Mouse (Mus musculus): Measurements from ENCODE around the gene Zfp710.
"Not testable (repeated sequence)": the region's sequence is repeated elsewhere in the genome, so short reads cannot be mapped to it uniquely, and the experiment has no call there.

Zfp710 gene

GRCm38 (mm10) chr7:80024521-80025390 is at the start of gene Zfp710:
Gene Zfp710, plus strand, starts transcription at chr7:80024814.
- DNase-seq (ENCODE audit: low spot score in 2 of 2) = peak; percentile 56 to 58

GRCm38 (mm10) chr7:79975316-79975715 is 49.3 kb upstream of the Zfp710 start:
- no peak for DNase-seq (ENCODE audit: low spot score in 2 of 2)

- DNase-seq (ENCODE audit: low spot score in 2 of 2) = no peak
Observed at GRCm38 (mm10) chr7:79986717-79987116, 37.9 kb upstream of the Zfp710 start.

GRCm38 (mm10) chr7:79987745-79988144 is 36.9 kb upstream of the Zfp710 start:
- no peak for DNase-seq (ENCODE audit: low spot score in 2 of 2)

GRCm38 (mm10) chr7:79988466-79988865 is 36.1 kb upstream of the Zfp710 start:
- DNase-seq (ENCODE audit: low spot score in 2 of 2) = not testable (repeated sequence)

- no peak for DNase-seq (ENCODE audit: low spot score in 2 of 2)
Observed at GRCm38 (mm10) chr7:79994476-79994875, 30.1 kb upstream of the Zfp710 start.

- DNase-seq (ENCODE audit: low spot score in 2 of 2) = no peak
Observed at GRCm38 (mm10) chr7:79997761-79998160, 26.9 kb upstream of the Zfp710 start.

GRCm38 (mm10) chr7:80002353-80003055 is 22.1 kb upstream of the Zfp710 start:
- no peak for DNase-seq (ENCODE audit: low spot score in 2 of 2)

- DNase-seq (ENCODE audit: low spot score in 2 of 2) = no peak
Observed at GRCm38 (mm10) chr7:80004776-80005554, 19.6 kb upstream of the Zfp710 start.

GRCm38 (mm10) chr7:80010680-80011079 is 13.9 kb upstream of the Zfp710 start:
- DNase-seq (ENCODE audit: low spot score in 2 of 2) = no peak

GRCm38 (mm10) chr7:80011470-80011869 is 13.1 kb upstream of the Zfp710 start:
- peak; percentile 48 to 78 for DNase-seq (ENCODE audit: low spot score in 2 of 2)

GRCm38 (mm10) chr7:80013884-80014550 is 10.6 kb upstream of the Zfp710 start:
- DNase-seq (ENCODE audit: low spot score in 2 of 2) = no peak

- no peak for DNase-seq (ENCODE audit: low spot score in 2 of 2)
Observed at GRCm38 (mm10) chr7:80014826-80015755, 9.5 kb upstream of the Zfp710 start.

- peak in 1 of 2 experiments; percentile 50 for DNase-seq (ENCODE audit: low spot score in 2 of 2)
Observed at GRCm38 (mm10) chr7:80018506-80019452, 5.8 kb upstream of the Zfp710 start.

GRCm38 (mm10) chr7:80023621-80024435 is 786 bp upstream of the Zfp710 start:
- DNase-seq (ENCODE audit: low spot score in 2 of 2) = peak in 1 of 2 experiments; percentile 50

- no peak for DNase-seq (ENCODE audit: low spot score in 2 of 2)
Observed at GRCm38 (mm10) chr7:80025391-80026117, 940 bp downstream of the Zfp710 start.

GRCm38 (mm10) chr7:80026118-80026989 is 1.7 kb downstream of the Zfp710 start:
- peak in 1 of 2 experiments; percentile 23 for DNase-seq (ENCODE audit: low spot score in 2 of 2)
